Mouse (Mus musculus) liver, adult (tissue): Measurements from ENCODE around the gene Pdxdc1.

Source experiments
- GATA4 ChIP-seq: IDR thresholded peaks from 2 replicates; pipeline ENCODE4 v1.6.1; 2014; ENCODE audit warnings: mild to moderate bottlenecking, low read length; ENCODE audit not compliant: insufficient replicate concordance

Gene Pdxdc1

DNA sequence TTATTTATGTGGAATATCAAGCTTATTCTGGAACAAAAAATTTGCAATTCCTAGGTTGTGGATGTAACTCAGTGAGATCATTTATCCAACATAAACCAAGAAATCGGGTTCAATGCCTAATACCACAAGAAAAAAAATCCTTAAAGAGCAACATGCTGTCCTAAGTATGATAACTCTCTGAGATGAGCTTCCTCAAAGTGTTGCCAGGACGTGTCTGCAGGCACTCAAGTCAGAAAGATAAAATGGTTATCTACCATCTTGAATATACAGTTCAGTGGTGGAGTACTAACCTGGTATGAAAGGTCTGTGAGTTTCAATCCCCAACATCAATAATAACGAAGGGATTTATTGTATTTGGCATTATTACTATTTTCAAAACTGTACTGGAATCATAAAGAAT is 6.6 kb downstream of the Pdxdc1 start:
- TF ChIP-seq GATA4: no peak

DNA sequence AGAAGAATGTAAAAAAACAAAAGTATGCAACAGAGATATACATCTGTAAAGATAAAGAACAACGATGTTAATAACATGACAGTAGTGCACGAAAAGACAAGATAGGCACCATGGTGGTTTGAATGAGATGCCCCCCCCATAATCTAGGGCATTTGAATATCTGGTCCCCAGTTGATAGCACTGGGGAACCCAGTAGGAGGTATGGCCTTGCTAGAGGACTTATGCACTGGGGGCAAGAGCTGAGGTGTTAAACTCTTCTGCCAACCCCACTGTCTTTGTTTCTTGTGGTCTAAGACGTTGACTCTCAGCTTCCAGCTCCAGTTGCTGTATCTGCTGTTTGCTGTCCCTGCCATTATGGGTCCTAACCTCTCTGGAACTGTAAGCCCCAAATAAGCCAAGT is 7.2 kb downstream of the Pdxdc1 start:
- TF ChIP-seq GATA4: no peak

DNA sequence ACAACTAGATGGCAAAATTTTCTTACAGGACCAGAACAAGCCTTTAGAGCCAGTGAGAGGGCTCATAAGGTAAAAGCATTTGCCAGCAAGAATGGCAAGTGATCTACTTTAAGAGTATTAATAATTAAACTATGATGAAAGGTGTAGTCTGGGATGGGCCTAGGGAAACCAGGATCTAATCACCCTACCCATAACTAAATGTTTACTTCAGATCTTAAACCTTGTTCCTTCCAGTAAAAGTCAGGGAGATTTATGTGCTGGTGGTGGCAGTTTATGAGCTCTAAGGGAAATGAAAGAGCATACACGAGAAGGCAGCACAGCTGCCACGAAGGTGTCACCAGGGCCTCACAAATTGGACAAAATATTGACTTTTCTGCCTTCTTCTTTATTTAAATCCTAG is 8.8 kb downstream of the Pdxdc1 start:
- no peak for TF ChIP-seq GATA4

DNA sequence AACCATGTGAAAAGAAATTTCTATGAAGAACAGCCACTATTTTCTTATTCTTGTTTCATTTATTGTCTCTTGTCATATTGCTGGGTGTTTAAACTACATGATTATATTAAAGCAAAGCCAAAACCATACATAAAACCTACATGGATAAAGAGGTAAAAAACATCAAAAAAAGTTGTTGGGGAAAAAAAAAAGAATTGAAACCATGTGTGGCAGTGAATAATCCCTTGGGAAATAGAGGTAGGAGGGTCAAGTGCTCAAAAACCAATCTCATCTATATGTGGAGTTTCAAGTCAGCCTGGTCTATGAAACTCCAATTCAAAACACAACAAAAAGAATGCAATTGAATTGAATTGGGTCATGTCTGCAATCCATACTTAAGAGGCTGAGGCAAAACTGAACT is 10.1 kb downstream of the Pdxdc1 start:
- TF ChIP-seq GATA4: no peak

DNA sequence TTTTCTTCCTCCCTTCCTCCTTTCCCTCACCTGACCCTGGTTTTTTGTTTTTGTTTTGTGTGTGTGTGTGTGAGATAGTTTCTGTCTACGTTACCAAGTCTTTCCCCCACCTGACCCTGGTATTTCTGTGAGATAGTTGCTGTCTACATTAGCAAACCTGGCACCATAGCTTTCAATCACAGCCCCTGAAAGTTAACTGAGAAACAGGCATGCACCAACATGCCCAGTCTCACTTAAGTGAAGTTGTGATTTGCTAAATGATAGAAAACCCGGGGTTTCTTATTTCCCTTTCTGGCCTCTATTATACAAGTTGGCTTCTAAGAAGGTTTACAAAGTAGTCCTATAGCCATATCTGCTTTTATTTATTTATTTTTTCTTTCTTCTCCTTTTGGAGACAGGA is 12.5 kb downstream of the Pdxdc1 start:
- no peak for TF ChIP-seq GATA4

DNA sequence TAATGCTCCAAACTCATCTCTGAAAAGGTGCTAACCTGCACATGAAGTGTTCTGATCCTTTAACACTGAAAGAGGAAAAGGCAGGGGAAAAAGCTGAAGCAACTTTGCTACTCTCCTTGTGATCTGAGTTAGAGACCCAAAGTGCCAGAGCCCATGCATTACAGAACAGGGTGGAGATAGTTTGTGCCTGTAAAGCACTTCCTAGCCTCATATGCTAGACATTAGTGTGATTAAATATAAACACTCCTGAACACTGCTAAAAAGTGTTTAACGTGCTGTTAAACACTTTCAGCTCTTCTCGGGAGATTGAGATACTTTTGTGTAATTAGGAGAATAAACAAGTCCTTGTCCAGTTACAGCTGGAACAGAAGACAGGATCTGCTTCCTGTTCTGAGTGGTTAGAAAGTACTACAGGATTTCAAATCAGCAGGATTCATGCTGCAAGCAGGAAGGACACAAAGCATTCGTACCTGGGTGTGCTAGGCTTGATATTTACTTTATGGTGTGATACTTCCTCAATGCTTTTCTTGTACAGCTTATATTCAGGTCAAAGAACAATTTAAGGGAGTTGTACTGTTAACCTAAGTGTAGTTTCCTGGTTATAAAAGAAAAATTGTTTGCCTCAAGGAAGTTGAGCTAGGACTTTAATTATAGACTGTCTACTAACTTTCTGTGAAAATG is 19.7 kb downstream of the Pdxdc1 start:
- TF ChIP-seq GATA4: no peak

DNA sequence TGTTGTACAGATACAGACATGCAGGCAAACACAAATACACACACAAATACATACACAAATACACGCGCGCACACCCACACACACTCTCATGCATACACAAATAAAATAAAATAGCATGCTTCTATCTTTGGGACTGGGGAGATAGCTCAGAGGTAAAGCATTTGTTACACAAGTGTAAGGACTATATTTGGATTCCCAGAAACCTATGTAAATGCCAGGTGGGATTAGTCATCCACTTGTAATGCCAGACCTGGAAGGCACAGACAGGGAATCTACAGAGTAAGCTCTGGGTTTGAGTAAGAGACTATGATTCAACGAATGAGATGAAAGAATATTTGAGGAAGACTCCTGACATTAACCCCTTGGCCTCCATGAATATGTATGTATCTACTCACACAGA is 27.4 kb downstream of the Pdxdc1 start:
- no peak for TF ChIP-seq GATA4

DNA sequence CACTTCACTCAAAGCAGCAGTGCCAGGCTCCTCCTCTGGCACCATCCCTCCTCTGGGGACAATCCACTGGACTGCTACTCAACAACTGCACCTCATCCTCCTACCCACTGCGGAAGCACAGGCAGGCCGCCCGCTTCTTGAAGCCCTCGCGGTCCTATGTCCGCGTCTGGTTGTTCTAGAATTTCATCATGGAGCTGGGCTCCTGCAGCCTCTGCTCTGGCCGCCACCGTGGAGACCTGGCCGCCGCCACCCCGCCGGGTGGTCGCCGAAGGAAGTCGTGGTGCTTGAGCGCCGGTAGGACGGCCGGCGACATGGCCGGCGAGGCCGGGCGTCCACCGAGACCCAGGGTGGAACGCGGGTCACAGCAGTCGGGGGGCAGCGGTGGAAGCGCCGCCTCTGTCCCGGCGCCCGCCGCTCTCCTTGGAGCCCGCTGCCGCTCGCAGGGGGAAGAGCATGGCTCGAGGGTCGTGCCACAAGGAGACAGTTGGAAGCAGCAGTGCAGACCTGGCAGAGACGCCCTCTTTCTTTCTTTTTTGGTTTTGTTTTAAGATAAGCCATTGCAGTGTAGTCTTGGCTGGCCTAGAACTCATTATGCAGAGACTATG is 34.9 kb downstream of the Pdxdc1 start:
- TF ChIP-seq GATA4: no peak

DNA sequence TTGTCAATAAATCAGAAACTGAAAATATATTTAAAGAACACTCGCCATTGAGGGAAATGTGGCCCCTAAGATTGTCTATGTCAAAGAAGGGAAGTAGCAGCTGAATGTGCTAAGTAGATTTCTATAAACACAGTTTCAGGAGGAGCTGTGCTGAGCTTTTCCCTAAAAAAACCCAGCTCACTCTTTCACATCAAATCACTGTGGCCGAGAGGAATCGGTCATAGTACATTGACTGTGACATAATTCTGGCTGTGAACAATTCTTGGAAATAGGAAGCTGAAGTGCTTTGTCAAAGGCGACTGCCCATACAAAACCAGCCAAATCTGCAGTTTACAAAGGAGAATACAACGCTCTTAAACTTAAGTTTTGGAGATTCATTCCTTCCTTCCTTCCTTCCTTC is 36.3 kb downstream of the Pdxdc1 start:
- TF ChIP-seq GATA4: no peak

DNA sequence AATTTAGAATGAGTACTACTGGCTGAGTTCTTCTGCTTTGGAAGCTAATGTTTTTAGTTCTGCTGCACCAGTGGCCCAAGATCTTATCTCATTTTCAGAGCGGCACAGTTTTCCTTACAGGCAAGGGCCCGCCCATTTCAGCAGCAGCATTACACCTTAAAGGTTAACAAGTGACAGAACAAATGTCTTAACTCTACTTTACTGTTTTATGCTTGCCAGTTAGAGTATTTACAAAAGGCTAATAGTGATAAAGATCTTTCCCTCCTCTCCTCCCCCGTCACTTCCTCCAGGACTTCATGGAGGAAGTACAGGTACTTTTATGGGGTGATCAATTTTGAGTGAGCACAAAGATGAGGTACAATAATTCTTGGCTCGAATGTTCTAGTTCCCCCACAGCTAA is 36.9 kb downstream of the Pdxdc1 start:
- TF ChIP-seq GATA4: no peak

DNA sequence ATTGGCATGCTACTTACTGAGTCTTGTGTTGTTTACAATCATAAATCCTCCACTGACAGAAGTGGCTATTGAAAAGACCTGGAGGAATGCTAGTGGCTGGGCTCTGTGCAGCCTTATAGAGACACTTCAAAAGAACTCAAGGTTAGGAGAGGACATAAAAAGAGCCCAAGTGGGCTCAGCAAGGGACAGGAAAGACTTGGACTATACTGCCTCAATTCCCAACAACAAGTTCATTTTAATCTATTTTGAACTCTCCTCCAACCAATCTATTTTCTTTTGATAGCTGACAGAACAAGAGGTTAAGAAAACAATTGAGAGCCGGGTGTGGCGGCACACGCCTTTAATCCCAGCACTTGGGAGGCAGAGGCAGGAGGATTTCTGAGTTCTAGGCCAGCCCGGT is 49.0 kb downstream of the Pdxdc1 start:
- TF ChIP-seq GATA4: no peak

DNA sequence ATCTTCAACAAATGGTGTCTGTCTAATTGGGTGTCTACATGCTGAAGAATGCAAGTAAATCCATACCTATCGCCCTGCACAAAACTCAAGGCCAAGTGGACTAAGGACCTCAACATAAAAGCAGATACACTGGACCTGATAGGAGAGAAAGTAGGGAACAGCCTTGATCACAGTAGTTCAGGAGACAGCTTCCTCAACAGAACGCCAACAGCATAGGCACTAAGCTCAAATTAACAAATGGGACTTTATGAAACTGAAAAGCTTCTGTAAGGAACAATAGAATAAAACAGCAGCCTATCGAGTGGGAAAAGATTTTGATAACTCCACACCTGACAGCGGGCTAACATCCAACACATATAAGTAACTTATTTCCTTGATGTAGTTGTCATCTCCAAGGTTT is 51.5 kb downstream of the Pdxdc1 start:
- no peak for TF ChIP-seq GATA4

DNA sequence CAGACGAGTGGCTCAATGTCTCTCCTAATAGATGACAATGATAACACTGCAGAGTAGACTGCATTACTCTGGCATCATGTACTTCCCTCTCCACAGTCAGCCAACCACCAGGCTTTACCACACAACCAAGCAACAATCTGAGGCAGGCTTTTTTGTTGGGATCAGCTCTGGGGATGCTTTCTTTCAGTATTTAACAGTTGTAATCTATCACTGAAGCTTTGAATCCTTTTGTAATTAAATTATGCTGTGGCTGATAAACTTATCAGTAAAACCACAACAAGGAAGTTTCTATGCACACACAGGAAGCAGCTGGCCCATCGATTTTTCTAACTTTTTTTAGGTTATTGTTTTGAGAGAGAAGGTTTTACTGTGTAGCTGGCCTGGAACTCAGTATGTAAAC is 54.6 kb downstream of the Pdxdc1 start:
- no peak for TF ChIP-seq GATA4

DNA sequence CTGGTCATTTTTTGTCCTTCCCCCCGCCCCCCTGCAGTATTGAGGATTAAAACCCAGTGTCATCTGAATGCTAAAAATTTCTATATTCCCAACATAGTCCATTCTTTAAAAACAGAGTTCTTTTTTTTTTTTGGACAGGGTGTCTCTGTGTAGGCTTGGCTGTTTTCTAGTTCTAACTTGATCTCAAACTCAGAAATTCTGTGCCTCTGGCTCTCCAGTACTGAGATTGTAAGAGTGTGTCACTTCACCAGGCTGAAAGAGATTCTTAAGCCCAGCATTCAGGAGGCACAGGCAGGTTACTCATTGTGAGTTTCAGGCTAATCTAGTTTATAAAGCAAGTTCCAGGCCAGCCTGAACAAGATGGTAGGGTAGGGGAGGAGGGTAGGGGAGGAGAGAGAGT is 56.3 kb downstream of the Pdxdc1 start:
- no peak for TF ChIP-seq GATA4

DNA sequence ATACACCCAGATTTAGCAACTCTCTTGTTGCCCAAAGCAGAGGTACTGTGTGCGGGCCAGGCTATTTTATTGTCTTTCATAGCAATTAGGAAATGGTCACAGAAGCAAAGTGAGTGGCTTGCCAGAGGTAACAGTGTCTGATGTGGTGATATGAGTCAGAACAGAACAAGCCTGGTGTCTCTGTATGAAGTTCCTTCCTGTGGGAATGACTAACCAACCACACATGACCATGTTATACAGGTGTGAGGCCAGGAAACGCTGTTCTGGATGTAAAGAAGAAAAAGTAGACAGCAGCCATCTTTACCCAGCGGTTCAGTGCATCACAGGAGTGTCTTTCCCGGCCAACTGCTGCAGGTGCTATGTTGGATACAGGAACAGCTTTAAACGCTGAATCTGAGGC is 57.9 kb downstream of the Pdxdc1 start:
- no peak for TF ChIP-seq GATA4

DNA sequence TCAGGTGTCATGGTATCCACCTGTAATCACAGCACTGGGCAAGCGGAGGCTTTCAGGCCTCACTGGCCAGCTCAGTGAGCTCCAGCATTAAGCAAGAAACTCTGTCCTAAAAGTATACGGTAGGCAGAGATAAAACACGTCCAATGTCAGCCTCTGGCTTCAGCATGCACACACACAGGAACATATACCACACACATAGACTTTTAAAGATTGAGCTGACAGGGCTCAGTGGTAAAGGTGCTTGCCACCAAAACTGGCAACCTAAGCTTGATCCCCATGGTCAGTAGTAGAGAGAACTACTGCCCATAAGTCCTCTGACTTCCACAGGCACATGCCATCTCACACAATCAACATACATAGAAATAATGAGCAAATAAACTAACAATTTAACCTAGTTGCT is 62.0 kb downstream of the Pdxdc1 start:
- no peak for TF ChIP-seq GATA4

DNA sequence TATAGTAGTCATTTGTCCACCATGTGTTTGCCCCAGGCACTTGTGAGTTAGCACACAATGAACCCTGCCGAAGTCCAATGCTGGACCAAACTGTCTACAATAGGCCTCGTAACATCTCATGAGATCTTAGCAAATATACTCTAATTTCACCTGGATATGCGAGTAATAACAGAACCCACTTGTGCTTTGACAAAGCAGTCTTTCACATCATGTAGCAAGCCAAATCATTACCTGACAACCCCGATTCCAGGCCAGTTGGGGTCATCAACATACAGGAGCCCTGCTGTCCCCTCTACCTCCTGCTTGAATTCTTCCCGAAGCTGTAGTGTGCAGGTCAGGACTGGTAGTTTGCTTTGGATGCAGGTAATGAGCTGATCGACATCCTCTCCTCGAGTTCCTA is 62.9 kb downstream of the Pdxdc1 start:
- no peak for TF ChIP-seq GATA4
